Mouse (Mus musculus) heart, postnatal 0 days (tissue): ENCODE measurements around the gene Ppp2r5a. TPM values are rescaled to one million over a fixed set of nuclear protein-coding genes. Genes with fewer than 3 reads are reported as not detected.

Experiments used
- ATAC-seq: fragments of 200-750 bp; cut with Nextera tagmentation; 2 replicates; pipeline ENCODE4 v1.8.0; 2017; ENCODE audit warnings: low read depth, moderate number of reproducible peaks, moderate library complexity; ENCODE audit not compliant: insufficient read depth
- DNase-seq: peaks from one replicate; pipeline ENCODE4 v3.0.0-alpha.2; 2016; ENCODE audit warnings: low spot score
- H3K27ac ChIP-seq: fragments of 300-500 bp; sonication (generic); 2 replicates; pipeline ENCODE4 v1.5.1; 2014; ENCODE audit warnings: low read depth, mild to moderate bottlenecking
- H3K27me3 ChIP-seq: fragments of 300-500 bp; sonication (generic); 2 replicates; pipeline ENCODE4 v1.6.1; 2014; ENCODE audit warnings: low read length, mixed read lengths; ENCODE audit not compliant: control insufficient read depth, insufficient read depth
- H3K36me3 ChIP-seq: fragments of 300-500 bp; sonication (generic); replicated peaks from 2 replicates; pipeline ENCODE4 v1.6.1; 2014; ENCODE audit warnings: low read length, mixed read lengths; ENCODE audit not compliant: control insufficient read depth, insufficient read depth
- H3K4me1 ChIP-seq: fragments of 300-500 bp; sonication (generic); 2 replicates; pipeline ENCODE4 v1.6.1; 2014; ENCODE audit warnings: antibody characterized with exemption; ENCODE audit not compliant: control insufficient read depth, insufficient read depth
- H3K4me2 ChIP-seq: fragments of 300-500 bp; sonication (generic); 2 replicates; pipeline ENCODE4 v1.6.1; 2014; ENCODE audit warnings: low read depth, mild to moderate bottlenecking, low read length, moderate library complexity
- H3K4me3 ChIP-seq: fragments of 300-500 bp; sonication (generic); 2 replicates; pipeline ENCODE4 v1.5.1; 2014; ENCODE audit warnings: low read depth, low read length
- H3K9ac ChIP-seq: fragments of 300-500 bp; sonication (generic); replicated peaks from 2 replicates; pipeline ENCODE4 v1.6.1; 2014; ENCODE audit warnings: low read depth, low read length, mixed read lengths
- H3K9me3 ChIP-seq: fragments of 300-500 bp; sonication (generic); replicated peaks from 2 replicates; pipeline ENCODE4 v1.6.1; 2016; ENCODE audit warnings: low read length; ENCODE audit not compliant: control insufficient read depth
- CTCF ChIP-seq: IDR thresholded peaks from 2 replicates; pipeline ENCODE4 v1.5.1; 2016; ENCODE audit warnings: antibody characterized with exemption, control low read depth, low read depth
- EP300 ChIP-seq: IDR thresholded peaks from 2 replicates; pipeline ENCODE4 v1.6.1; 2016; ENCODE audit warnings: antibody characterized with exemption, low read depth
- WGBS: fragments of 180-500 bp; shearing (Covaris S2); extraction: QIAGEN DNeasy Blood & Tissue Kit; methylation state at CpG from one replicate; pipeline ENCODE4 v1.1.7; 2014; 5-methylcytosine and 5-hydroxymethylcytosine counted together
- polyA plus RNA-seq: library from polyadenylated mRNA; unstranded; fragments of >200 nt; fragmentation: Nextera tagmentation; extraction: Ambion mirVana; gene quantifications from 2 replicates; pipeline ENCODE4 v1.2.1, GENCODE M21; 2015
- total RNA-seq: library from RNA; depleted of rRNA; stranded (reverse); fragments of >200 nt; gene quantifications from 2 replicates; pipeline ENCODE4 v1.2.3, GENCODE M21; 2014; ENCODE audit warnings: low replicate concordance; rRNA removed

Gene Ppp2r5a
- total and polyA plus RNA-seq, 2 experiments from 2014 or later: 31.4 to 109 TPM

- H3K9ac ChIP-seq: no peak overlapping the region
- WGBS: 79% methylated on average over 9 of the region's 9 CpGs
These were observed 95.2 kb downstream of the Ppp2r5a start for GRCm38 (mm10) chr1:191307766-191308455.

GRCm38 (mm10) chr1:191306316-191306715 is 96.8 kb downstream of the Ppp2r5a start:
- no peak overlapping the region for H3K4me2 ChIP-seq
- TF ChIP-seq EP300: no peak
- peak; percentile 20; the same call in 1 of the 2 replicates for TF ChIP-seq CTCF
- no peak overlapping the region for H3K4me3 ChIP-seq
- H3K9ac ChIP-seq: no peak overlapping the region
- no peaks in the 10 kb centered on the region for H3K9me3 ChIP-seq
- DNase-seq (no peak), ATAC-seq (no peak)
- 87% methylated on average over 9 of the region's 9 CpGs for WGBS
- peaks cover 14% of the 10 kb centered on the region for H3K4me1 ChIP-seq
- H3K27me3 ChIP-seq: no peaks in the 10 kb centered on the region
- no peak overlapping the region for H3K27ac ChIP-seq
- peaks cover 13% of the 10 kb centered on the region; the same call in 1 of the 2 replicates for H3K36me3 ChIP-seq

More at GRCm38 (mm10) chr1:191307766-191308455, 95.2 kb downstream of the Ppp2r5a start:
- Histone ChIP-seq H3K36me3 (peaks cover 13% of the 10 kb centered on the region; the same call in 1 of the 2 replicates), H3K9me3 (no peaks in the 10 kb centered on the region), H3K27me3 (no peaks in the 10 kb centered on the region), H3K4me1 (peaks cover 6% of the 10 kb centered on the region), H3K4me2 (no peak overlapping the region), H3K27ac (no peak overlapping the region), H3K4me3 (no peak overlapping the region)
- DNase-seq (no peak), ATAC-seq (no peak)
- TF ChIP-seq EP300 (no peak), CTCF (peak; percentile 38)

- no peak overlapping the region for H3K27ac ChIP-seq
These were observed 97.5 kb downstream of the Ppp2r5a start for GRCm38 (mm10) chr1:191305610-191306009.

GRCm38 (mm10) chr1:191304216-191304615 is 98.9 kb downstream of the Ppp2r5a start:
- no peak overlapping the region for H3K4me3 ChIP-seq
- no peaks in the 10 kb centered on the region for H3K27me3 ChIP-seq
- DNase-seq (no peak), ATAC-seq (no peak)
- no peak overlapping the region for H3K27ac ChIP-seq
- H3K4me2 ChIP-seq: no peak overlapping the region
- H3K9ac ChIP-seq: no peak overlapping the region
- peaks cover 10% of the 10 kb centered on the region; the same call in 1 of the 2 replicates for H3K36me3 ChIP-seq
- TF ChIP-seq EP300 (no peak), CTCF (no peak)
- peaks cover 20% of the 10 kb centered on the region for H3K4me1 ChIP-seq
- no peaks in the 10 kb centered on the region for H3K9me3 ChIP-seq
- 63% methylated on average over 6 of the region's 6 CpGs for WGBS

More at GRCm38 (mm10) chr1:191305610-191306009, 97.5 kb downstream of the Ppp2r5a start:
- no peak overlapping the region for H3K4me2 ChIP-seq
- H3K4me1 ChIP-seq: peaks cover 14% of the 10 kb centered on the region
- no peak overlapping the region for H3K9ac ChIP-seq
- TF ChIP-seq CTCF: peak; percentile 27
- no peak for TF ChIP-seq EP300
- DNase-seq: no peak
- H3K27me3 ChIP-seq: no peaks in the 10 kb centered on the region
- no peaks in the 10 kb centered on the region for H3K9me3 ChIP-seq
- H3K36me3 ChIP-seq: peaks cover 13% of the 10 kb centered on the region; the same call in 1 of the 2 replicates
- WGBS: 79% methylated on average over 7 of the region's 7 CpGs
- no peak for ATAC-seq
- no peak overlapping the region for H3K4me3 ChIP-seq

- peaks cover 10% of the 10 kb centered on the region; the same call in 1 of the 2 replicates for H3K36me3 ChIP-seq
- TF ChIP-seq EP300: no peak
- TF ChIP-seq CTCF: no peak
- DNase-seq (no peak), ATAC-seq (no peak)
- peaks cover 24% of the 10 kb centered on the region for H3K4me1 ChIP-seq
- 46% methylated on average over 3 of the region's 3 CpGs for WGBS
- H3K9me3 ChIP-seq: no peaks in the 10 kb centered on the region
- no peak overlapping the region for H3K4me3 ChIP-seq
- no peak overlapping the region for H3K4me2 ChIP-seq
- H3K9ac ChIP-seq: no peak overlapping the region
- peak overlapping the region; percentile 47; the same call in 1 of the 2 replicates for H3K27ac ChIP-seq
- H3K27me3 ChIP-seq: no peaks in the 10 kb centered on the region
These were observed 99.3 kb downstream of the Ppp2r5a start for GRCm38 (mm10) chr1:191303736-191304135.

Other genes with a start within 250 kb of the Ppp2r5a start
- gene Fam71a, start 238.5 kb downstream of the Ppp2r5a start, total RNA-seq: not detected in 2 replicates
- gene Fam71a, start 238.5 kb downstream of the Ppp2r5a start, polyA plus RNA-seq: not detected in 2 replicates
- 44.1 and 54.0 TPM in 2 replicates for gene Atf3, start 185.2 kb downstream of the Ppp2r5a start, total RNA-seq
- gene Atf3, start 185.2 kb downstream of the Ppp2r5a start, polyA plus RNA-seq: 5.5 and 13.9 TPM in 2 replicates
- gene Nenf, start 85.1 kb downstream of the Ppp2r5a start, total RNA-seq: 209 and 250 TPM in 2 replicates
- gene Nenf, start 85.1 kb downstream of the Ppp2r5a start, polyA plus RNA-seq: 166 and 171 TPM in 2 replicates
- gene Tmem206, start 77.4 kb downstream of the Ppp2r5a start, total RNA-seq: 5.3 and 11.4 TPM in 2 replicates
- gene Tmem206, start 77.4 kb downstream of the Ppp2r5a start, polyA plus RNA-seq: 10.4 and 10.9 TPM in 2 replicates
- 4.1 and 7.6 TPM in 2 replicates for gene Dtl, start 172.3 kb upstream of the Ppp2r5a start, total RNA-seq
- gene Dtl, start 172.3 kb upstream of the Ppp2r5a start, polyA plus RNA-seq: 5.9 and 6.2 TPM in 2 replicates
- gene Ints7, start 172.4 kb upstream of the Ppp2r5a start, total RNA-seq: 33.2 and 33.8 TPM in 2 replicates
- gene Ints7, start 172.4 kb upstream of the Ppp2r5a start, polyA plus RNA-seq: 14.1 and 15.1 TPM in 2 replicates